Mouse (Mus musculus) kidney, postnatal 25 days (tissue): ENCODE results near the gene Npy4r.

ENCODE experiments used
- DNase-seq, 2 experiments: peaks; one replicate each; pipeline ENCODE4 v3.0.0; 2021; ENCODE audit warnings: mixed read lengths in 2 of 2

Gene Npy4r

GRCm38 (mm10) chr14:34152342-34152741, at the start of gene Npy4r:
TSS of gene Npy4r (minus strand) at chr14:34152489.
- peak; percentile 66 to 81 for DNase-seq

- peak; percentile 60 to 66 for DNase-seq
Observed at GRCm38 (mm10) chr14:34201231-34202035, 49.1 kb upstream of the Npy4r start, which contains the start of gene Gprin2. TSS of gene Gprin2 (minus strand) at chr14:34201653.

- DNase-seq = peak; percentile 35 to 54
Observed at GRCm38 (mm10) chr14:34200738-34201230, 48.5 kb upstream of the Npy4r start.

GRCm38 (mm10) chr14:34196706-34197105, 44.4 kb upstream of the Npy4r start:
- DNase-seq = no peak

- DNase-seq = no peak
Observed at GRCm38 (mm10) chr14:34195466-34195865, 43.2 kb upstream of the Npy4r start.

- DNase-seq = peak in 1 of 2 experiments; percentile 18
Observed at GRCm38 (mm10) chr14:34193879-34194278, 41.6 kb upstream of the Npy4r start.

- peak in 1 of 2 experiments; percentile 41 for DNase-seq
Observed at GRCm38 (mm10) chr14:34190361-34190760, 38.1 kb upstream of the Npy4r start.

GRCm38 (mm10) chr14:34188629-34189028, 36.3 kb upstream of the Npy4r start:
- DNase-seq = peak; percentile 71 to 72

GRCm38 (mm10) chr14:34183101-34183500, 30.8 kb upstream of the Npy4r start:
- DNase-seq = peak; percentile 38 to 54

GRCm38 (mm10) chr14:34179351-34179750, 27.1 kb upstream of the Npy4r start:
- no peak for DNase-seq

GRCm38 (mm10) chr14:34171107-34171506, 18.8 kb upstream of the Npy4r start:
- no peak for DNase-seq

GRCm38 (mm10) chr14:34155752-34156151, 3.5 kb upstream of the Npy4r start:
- no peak for DNase-seq

- peak; percentile 59 to 62 for DNase-seq
Observed at GRCm38 (mm10) chr14:34154601-34155337, 2.5 kb upstream of the Npy4r start.

- DNase-seq = no peak
Observed at GRCm38 (mm10) chr14:34142915-34143314, 9.4 kb downstream of the Npy4r start.

- no peak for DNase-seq
Observed at GRCm38 (mm10) chr14:34142316-34142715, 10.0 kb downstream of the Npy4r start.

GRCm38 (mm10) chr14:34139671-34140664, 12.3 kb downstream of the Npy4r start:
- no peak for DNase-seq

- no peak for DNase-seq
Observed at GRCm38 (mm10) chr14:34135391-34135790, 16.9 kb downstream of the Npy4r start.

- DNase-seq = no peak
Observed at GRCm38 (mm10) chr14:34131216-34131615, 21.1 kb downstream of the Npy4r start.

GRCm38 (mm10) chr14:34121691-34122090, 30.6 kb downstream of the Npy4r start:
- no peak for DNase-seq

GRCm38 (mm10) chr14:34120923-34121351, 31.4 kb downstream of the Npy4r start:
- DNase-seq = no peak

GRCm38 (mm10) chr14:34120016-34120910, 32.0 kb downstream of the Npy4r start:
- no peak for DNase-seq
